Mouse (Mus musculus) midbrain, embryonic 15.5 days (tissue): ENCODE measurements around the gene Cep78. TPM values are rescaled to one million over a fixed set of nuclear protein-coding genes. Genes with fewer than 3 reads are reported as not detected.

Experiments
- ATAC-seq: fragments of 200-750 bp; cut with Nextera tagmentation; replicated peaks from 2 replicates; pipeline ENCODE4 v1.8.0; 2017; ENCODE audit warnings: moderate TSS enrichment
- H3K27ac ChIP-seq: fragments of 300-500 bp; sonication (generic); 2 replicates; pipeline ENCODE4 v1.5.1; 2015; ENCODE audit warnings: mild to moderate bottlenecking, inconsistent platforms
- H3K27me3 ChIP-seq: fragments of 300-500 bp; sonication (generic); replicated peaks from 2 replicates; pipeline ENCODE4 v1.6.1; 2015; ENCODE audit warnings: inconsistent platforms
- H3K36me3 ChIP-seq: fragments of 300-500 bp; sonication (generic); replicated peaks from 2 replicates; pipeline ENCODE4 v1.6.1; 2015; ENCODE audit warnings: inconsistent platforms
- H3K4me1 ChIP-seq: fragments of 300-500 bp; sonication (generic); 2 replicates; pipeline ENCODE4 v1.6.1; 2015; ENCODE audit warnings: inconsistent platforms
- H3K4me2 ChIP-seq: fragments of 300-500 bp; sonication (generic); 2 replicates; pipeline ENCODE4 v1.6.1; 2015; ENCODE audit warnings: inconsistent platforms, mild to moderate bottlenecking, moderate library complexity
- H3K4me3 ChIP-seq: fragments of 300-500 bp; sonication (generic); 2 replicates; pipeline ENCODE4 v1.5.1; 2015; ENCODE audit warnings: mild to moderate bottlenecking, inconsistent platforms
- H3K9ac ChIP-seq: fragments of 300-500 bp; sonication (generic); 2 replicates; pipeline ENCODE4 v1.6.1; 2015; ENCODE audit warnings: mild to moderate bottlenecking, inconsistent platforms
- H3K9me3 ChIP-seq: fragments of 300-500 bp; sonication (generic); 2 replicates; pipeline ENCODE4 v1.6.1; 2016; ENCODE audit warnings: inconsistent platforms
- WGBS: fragments of 180-500 bp; shearing (Covaris S2); methylation state at CpG from one replicate; pipeline ENCODE4 v1.1.7; 2015; ENCODE audit warnings: mixed read lengths; 5-methylcytosine and 5-hydroxymethylcytosine counted together
- polyA plus RNA-seq: library from polyadenylated mRNA; unstranded; fragments of >200 nt; fragmentation: Nextera tagmentation; extraction: Ambion mirVana; gene quantifications from 2 replicates; pipeline ENCODE4 v1.2.1, GENCODE M21; 2015

Cep78 gene
- polyA plus RNA-seq, 1 experiment from 2014 or later, result 33.6 TPM

GRCm38 (mm10) chr19:15963011-15963695 lies 21.6 kb downstream of the Cep78 start:
- Histone ChIP-seq H3K36me3 (peaks cover 23% of the 10 kb centered on the region), H3K4me3 (no peak overlapping the region), H3K27me3 (no peaks in the 10 kb centered on the region), H3K27ac (no peak overlapping the region), H3K4me1 (no peaks in the 10 kb centered on the region), H3K9me3 (no peaks in the 10 kb centered on the region), H3K9ac (no peak overlapping the region), H3K4me2 (no peak overlapping the region)
- WGBS, result 88% methylated on average over 17 of the region's 17 CpGs
- no peak for ATAC-seq

- Histone ChIP-seq H3K9me3 (no peaks in the 10 kb centered on the region), H3K4me3 (no peak overlapping the region), H3K27me3 (no peaks in the 10 kb centered on the region), H3K36me3 (peaks cover 23% of the 10 kb centered on the region), H3K9ac (no peak overlapping the region), H3K4me1 (no peaks in the 10 kb centered on the region), H3K4me2 (no peak overlapping the region), H3K27ac (no peak overlapping the region)
- ATAC-seq, result no peak
- WGBS, result 93% methylated on average over 13 of the region's 13 CpGs
Observed at GRCm38 (mm10) chr19:15962313-15962712, 22.5 kb downstream of the Cep78 start.

GRCm38 (mm10) chr19:15950225-15950624 lies 34.6 kb downstream of the Cep78 start:
- Histone ChIP-seq H3K4me1 (no peaks in the 10 kb centered on the region), H3K27ac (no peak overlapping the region), H3K27me3 (no peaks in the 10 kb centered on the region), H3K9me3 (no peaks in the 10 kb centered on the region), H3K36me3 (peaks cover 7% of the 10 kb centered on the region), H3K9ac (no peak overlapping the region), H3K4me2 (no peak overlapping the region), H3K4me3 (no peak overlapping the region)
- 79% methylated on average over 3 of the region's 3 CpGs for WGBS
- ATAC-seq, result no peak

GRCm38 (mm10) chr19:15948867-15949266 lies 35.9 kb downstream of the Cep78 start:
- Histone ChIP-seq H3K36me3 (no peaks in the 10 kb centered on the region), H3K4me2 (no peak overlapping the region), H3K27me3 (no peaks in the 10 kb centered on the region), H3K27ac (no peak overlapping the region), H3K9ac (no peak overlapping the region), H3K4me3 (no peak overlapping the region), H3K9me3 (no peaks in the 10 kb centered on the region), H3K4me1 (no peaks in the 10 kb centered on the region)
- no peak for ATAC-seq
- WGBS, result 89% methylated on average over 1 of the region's 1 CpGs

- H3K4me2 ChIP-seq, result no peak overlapping the region
- no peak overlapping the region for H3K9ac ChIP-seq
- H3K36me3 ChIP-seq, result no peaks in the 10 kb centered on the region
- H3K27ac ChIP-seq, result no peak overlapping the region
- no peaks in the 10 kb centered on the region for H3K4me1 ChIP-seq
- no peak overlapping the region for H3K4me3 ChIP-seq
- 93% methylated on average over 7 of the region's 7 CpGs for WGBS
- no peaks in the 10 kb centered on the region for H3K9me3 ChIP-seq
- ATAC-seq, result no peak
- no peaks in the 10 kb centered on the region for H3K27me3 ChIP-seq
Observed at GRCm38 (mm10) chr19:15948426-15948825, 36.4 kb downstream of the Cep78 start.

GRCm38 (mm10) chr19:15947237-15947636 lies 37.6 kb downstream of the Cep78 start, which contains the start of gene Psat1:
TSS of gene Psat1 (minus strand) at chr19:15947337.
- no peak for ATAC-seq
- H3K36me3 ChIP-seq, result no peaks in the 10 kb centered on the region
- no peaks in the 10 kb centered on the region for H3K9me3 ChIP-seq
- no peaks in the 10 kb centered on the region for H3K4me1 ChIP-seq
- H3K9ac ChIP-seq, result no peak within 1 kb of the TSS
- no peak within 1 kb of the TSS for H3K4me3 ChIP-seq
- H3K27ac ChIP-seq, result no peak within 1 kb of the TSS
- no peaks in the 10 kb centered on the region for H3K27me3 ChIP-seq
- 90% methylated on average over 7 of the region's 7 CpGs for WGBS
- no peak within 1 kb of the TSS for H3K4me2 ChIP-seq

GRCm38 (mm10) chr19:15946663-15947062 lies 38.1 kb downstream of the Cep78 start:
- no peak overlapping the region for H3K9ac ChIP-seq
- no peak for ATAC-seq
- H3K4me2 ChIP-seq, result no peak overlapping the region
- no peaks in the 10 kb centered on the region for H3K36me3 ChIP-seq
- H3K27me3 ChIP-seq, result no peaks in the 10 kb centered on the region
- no peaks in the 10 kb centered on the region for H3K9me3 ChIP-seq
- no peaks in the 10 kb centered on the region for H3K4me1 ChIP-seq
- no peak overlapping the region for H3K4me3 ChIP-seq
- no peak overlapping the region for H3K27ac ChIP-seq
- WGBS, result 76% methylated on average over 10 of the region's 10 CpGs

GRCm38 (mm10) chr19:15943117-15943423 lies 41.7 kb downstream of the Cep78 start:
- Histone ChIP-seq H3K4me1 (no peaks in the 10 kb centered on the region), H3K9ac (no peak overlapping the region), H3K27ac (no peak overlapping the region), H3K4me3 (no peak overlapping the region), H3K9me3 (no peaks in the 10 kb centered on the region), H3K27me3 (no peaks in the 10 kb centered on the region), H3K36me3 (no peaks in the 10 kb centered on the region), H3K4me2 (no peak overlapping the region)
- no peak for ATAC-seq
- WGBS, result 72% methylated on average over 7 of the region's 7 CpGs

- Histone ChIP-seq H3K4me2 (no peak overlapping the region), H3K9ac (no peak overlapping the region), H3K4me1 (no peaks in the 10 kb centered on the region), H3K27ac (no peak overlapping the region), H3K9me3 (no peaks in the 10 kb centered on the region), H3K36me3 (no peaks in the 10 kb centered on the region), H3K27me3 (no peaks in the 10 kb centered on the region), H3K4me3 (no peak overlapping the region)
- 40% methylated on average over 11 of the region's 11 CpGs for WGBS
- no peak for ATAC-seq
Observed at GRCm38 (mm10) chr19:15942421-15943116, 42.2 kb downstream of the Cep78 start.

- Histone ChIP-seq H3K4me2 (no peak overlapping the region), H3K9me3 (no peaks in the 10 kb centered on the region), H3K4me1 (no peaks in the 10 kb centered on the region), H3K27me3 (no peaks in the 10 kb centered on the region), H3K4me3 (no peak overlapping the region), H3K9ac (no peak overlapping the region), H3K27ac (no peak overlapping the region), H3K36me3 (no peaks in the 10 kb centered on the region)
- WGBS, result 77% methylated on average over 8 of the region's 8 CpGs
- ATAC-seq, result no peak
Observed at GRCm38 (mm10) chr19:15941399-15941798, 43.4 kb downstream of the Cep78 start.

GRCm38 (mm10) chr19:15925719-15926045 lies 59.1 kb downstream of the Cep78 start:
- Histone ChIP-seq H3K4me3 (peak overlapping the region; percentile 86), H3K27me3 (0 out of 2 replicates have a peak, but pooled peaks cover 7% of the 10 kb centered on the region), H3K9ac (no peak overlapping the region), H3K27ac (peak overlapping the region; percentile 78), H3K4me1 (peaks cover 18% of the 10 kb centered on the region), H3K4me2 (peak overlapping the region; percentile 98), H3K9me3 (no peaks in the 10 kb centered on the region), H3K36me3 (no peaks in the 10 kb centered on the region)
- ATAC-seq, result peak; percentile 41
- WGBS, result 11% methylated on average over 4 of the region's 4 CpGs

- H3K36me3 ChIP-seq, result no peaks in the 10 kb centered on the region
- H3K9ac ChIP-seq, result peak overlapping the region; percentile 72
- H3K9me3 ChIP-seq, result no peaks in the 10 kb centered on the region
- peak; percentile 99 for ATAC-seq
- H3K4me2 ChIP-seq, result peak overlapping the region; percentile 98
- H3K4me3 ChIP-seq, result peak overlapping the region; percentile 86
- peaks cover 18% of the 10 kb centered on the region for H3K4me1 ChIP-seq
- 0 out of 2 replicates have a peak, but pooled peaks cover 7% of the 10 kb centered on the region for H3K27me3 ChIP-seq
- peak overlapping the region; percentile 83 for H3K27ac ChIP-seq
- under 1% methylated on average over 43 of the region's 43 CpGs for WGBS
Observed at GRCm38 (mm10) chr19:15924866-15925718, 59.7 kb downstream of the Cep78 start.
